Mouse (Mus musculus) C2C12 (cell line): ENCODE results near the gene Cep83.

ENCODE experiments used
- CEBPB ChIP-seq: IDR thresholded peaks from one replicate; pipeline ENCODE4 v1.6.1; 2011; ENCODE audit warnings: low read depth, mild to moderate bottlenecking, control low read depth, moderate library complexity
- CTCF ChIP-seq: IDR thresholded peaks from one replicate; pipeline ENCODE4 v1.5.1; 2011; ENCODE audit not compliant: control insufficient read depth, insufficient read depth, insufficient read length
- MAX ChIP-seq: IDR thresholded peaks from one replicate; pipeline ENCODE4 v1.6.1; 2011; ENCODE audit warnings: mild to moderate bottlenecking, control low read depth
- MYOG ChIP-seq: IDR thresholded peaks from one replicate; pipeline ENCODE4 v1.6.1; 2011; ENCODE audit not compliant: control insufficient read depth, insufficient read length; ENCODE audit errors: extremely low read depth
- USF1 ChIP-seq: IDR thresholded peaks from one replicate; pipeline ENCODE4 v1.6.1; 2011; ENCODE audit warnings: low read depth, mild to moderate bottlenecking, control low read depth, moderate library complexity

DNA sequence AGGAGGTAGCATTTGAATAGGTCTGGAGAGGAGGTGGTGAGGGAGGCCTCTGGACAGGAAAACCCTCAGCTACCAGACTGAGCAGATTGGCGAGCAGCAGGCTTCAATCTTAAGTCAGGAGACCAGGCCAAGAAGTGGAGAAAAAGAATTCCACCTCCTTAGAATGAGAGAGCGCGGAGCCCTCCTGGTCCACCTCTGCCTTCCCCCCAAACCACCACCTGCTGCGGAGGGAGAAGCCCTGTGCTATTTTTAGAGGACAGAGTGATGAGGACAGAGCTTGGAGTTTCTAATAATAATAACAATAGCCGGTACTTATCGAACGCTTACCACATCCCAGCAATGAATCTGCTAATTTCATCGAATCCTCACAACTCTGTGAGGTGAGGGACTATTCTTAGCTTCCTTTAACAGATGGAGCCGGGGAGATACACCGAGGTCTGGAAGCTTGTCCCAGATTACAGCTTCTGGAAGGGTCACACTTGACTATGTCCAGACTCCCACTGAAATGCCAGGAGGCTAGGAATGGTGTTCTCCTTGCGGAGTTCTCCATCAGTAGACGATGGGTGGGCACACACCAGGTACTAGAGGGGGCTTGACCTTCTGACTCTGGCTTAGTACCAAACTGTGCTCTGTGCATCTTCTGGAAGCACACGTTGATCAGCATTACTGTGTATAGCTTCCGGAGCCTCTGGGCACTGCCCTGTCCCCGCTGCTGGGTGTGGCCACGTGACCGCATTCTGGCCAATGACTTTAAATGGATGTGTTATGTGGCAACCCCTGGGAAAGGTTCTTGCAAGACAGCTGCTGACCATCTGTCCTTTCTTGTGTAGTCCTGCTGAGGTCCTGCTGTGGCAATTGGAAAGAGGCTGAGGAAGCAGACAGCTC lies 130.6 kb downstream of the Cep83 start:
- TF ChIP-seq USF1 (peak; percentile 48), CTCF (no peak), MAX (no peak), MYOG (no peak), CEBPB (no peak)
